Mouse (Mus musculus) C2C12 (cell line): Measurements from ENCODE around the gene Xylb. TPM values are rescaled to one million over a fixed set of nuclear protein-coding genes. Genes with fewer than 3 reads are reported as not detected.

Experiments used
- H3K27me3 ChIP-seq: one replicate; pipeline ENCODE4 v1.6.1; 2011; ENCODE audit not compliant: control insufficient read depth, insufficient read depth, insufficient read length
- H3K36me3 ChIP-seq: one replicate; pipeline ENCODE4 v1.6.1; 2011; ENCODE audit not compliant: control insufficient read depth, insufficient read depth
- H3K4me3 ChIP-seq: one replicate; pipeline ENCODE4 v1.5.1; 2011; ENCODE audit warnings: mild to moderate bottlenecking, control low read depth; ENCODE audit not compliant: poor library complexity, insufficient read depth, severe bottlenecking
- H3K79me2 ChIP-seq: one replicate; pipeline ENCODE4 v1.6.1; 2011; ENCODE audit not compliant: control insufficient read depth, insufficient read depth
- H3K79me3 ChIP-seq: one replicate; pipeline ENCODE4 v1.6.1; 2011; ENCODE audit warnings: low read depth, control low read depth
- H3ac ChIP-seq: one replicate; pipeline ENCODE3; 2011; ENCODE audit warnings: low read depth; ENCODE audit not compliant: control insufficient read depth, insufficient read length
- CEBPB ChIP-seq: IDR thresholded peaks from one replicate; pipeline ENCODE4 v1.6.1; 2011; ENCODE audit warnings: low read depth, mild to moderate bottlenecking, control low read depth, moderate library complexity
- CTCF ChIP-seq: IDR thresholded peaks from one replicate; pipeline ENCODE4 v1.5.1; 2011; ENCODE audit not compliant: control insufficient read depth, insufficient read depth, insufficient read length
- FOSL1 ChIP-seq: IDR thresholded peaks from one replicate; pipeline ENCODE4 v1.8.0; 2011; ENCODE audit warnings: mild to moderate bottlenecking, low read length; ENCODE audit not compliant: poor library complexity, insufficient read depth, severe bottlenecking
- MAX ChIP-seq: IDR thresholded peaks from one replicate; pipeline ENCODE4 v1.6.1; 2011; ENCODE audit warnings: mild to moderate bottlenecking, control low read depth
- MYOD1 ChIP-seq: IDR thresholded peaks from one replicate; pipeline ENCODE4 v1.6.1; 2011; ENCODE audit warnings: low read depth; ENCODE audit not compliant: control insufficient read depth, insufficient read length
- MYOG ChIP-seq: IDR thresholded peaks from one replicate; pipeline ENCODE4 v1.6.1; 2011; ENCODE audit not compliant: control insufficient read depth, insufficient read length; ENCODE audit errors: extremely low read depth
- USF1 ChIP-seq: IDR thresholded peaks from one replicate; pipeline ENCODE4 v1.6.1; 2011; ENCODE audit warnings: low read depth, mild to moderate bottlenecking, control low read depth, moderate library complexity
- polyA plus RNA-seq: library from polyadenylated mRNA; unstranded; fragments of >200 nt; fragmentation: generic; extraction: Trizol; gene quantifications from one replicate; pipeline ENCODE4 v1.2.1, GENCODE M21; 2012; ENCODE audit warnings: missing spikeins

The Xylb gene
- polyA plus RNA-seq, 1 experiment, result 3.1 TPM

- Histone ChIP-seq H3K36me3 (no peaks in the 10 kb centered on the region), H3K79me3 (no peaks in the 10 kb centered on the region), H3ac (no peak overlapping the region), H3K4me3 (no peak overlapping the region), H3K79me2 (no peaks in the 10 kb centered on the region), H3K27me3 (peaks cover 2% of the 10 kb centered on the region)
- no peak for TF ChIP-seq USF1
- no peak for TF ChIP-seq MYOD1
- TF ChIP-seq CTCF, result no peak
- TF ChIP-seq MYOG, result no peak
- no peak for TF ChIP-seq FOSL1
- TF ChIP-seq MAX, result no peak
- TF ChIP-seq CEBPB, result no peak
Measured at GRCm38 (mm10) chr9:119407884-119408283, 50.7 kb downstream of the Xylb start.

GRCm38 (mm10) chr9:119408898-119409664 lies 51.9 kb downstream of the Xylb start:
- H3ac ChIP-seq, result no peak overlapping the region
- H3K36me3 ChIP-seq, result no peaks in the 10 kb centered on the region
- TF ChIP-seq MAX, result no peak
- no peak for TF ChIP-seq CEBPB
- peak; percentile 77 for TF ChIP-seq MYOD1
- H3K4me3 ChIP-seq, result no peak overlapping the region
- H3K79me2 ChIP-seq, result no peaks in the 10 kb centered on the region
- H3K27me3 ChIP-seq, result no peaks in the 10 kb centered on the region
- H3K79me3 ChIP-seq, result no peaks in the 10 kb centered on the region

GRCm38 (mm10) chr9:119409864-119410263 lies 52.7 kb downstream of the Xylb start:
- no peaks in the 10 kb centered on the region for H3K36me3 ChIP-seq

GRCm38 (mm10) chr9:119418025-119418424 lies 60.8 kb downstream of the Xylb start:
- Histone ChIP-seq H3K4me3 (no peak overlapping the region), H3ac (no peak overlapping the region)
- no peak for TF ChIP-seq MYOG
- TF ChIP-seq FOSL1, result no peak
- TF ChIP-seq MYOD1, result no peak

More at GRCm38 (mm10) chr9:119409864-119410263, 52.7 kb downstream of the Xylb start:
- Histone ChIP-seq H3K4me3 (no peak overlapping the region), H3ac (no peak overlapping the region), H3K79me2 (no peaks in the 10 kb centered on the region), H3K79me3 (no peaks in the 10 kb centered on the region), H3K27me3 (no peaks in the 10 kb centered on the region)
- TF ChIP-seq MYOG (no peak), FOSL1 (no peak), USF1 (no peak), MAX (no peak), CEBPB (no peak), MYOD1 (no peak), CTCF (no peak)

GRCm38 (mm10) chr9:119419852-119420438 lies 62.8 kb downstream of the Xylb start:
- Histone ChIP-seq H3K27me3 (no peaks in the 10 kb centered on the region), H3K79me3 (no peaks in the 10 kb centered on the region), H3K4me3 (no peak overlapping the region), H3K36me3 (no peaks in the 10 kb centered on the region), H3ac (no peak overlapping the region), H3K79me2 (no peaks in the 10 kb centered on the region)
- no peak for TF ChIP-seq USF1
- TF ChIP-seq CTCF, result no peak
- no peak for TF ChIP-seq MYOD1
- TF ChIP-seq CEBPB, result no peak
- TF ChIP-seq MAX, result no peak
- no peak for TF ChIP-seq FOSL1
- no peak for TF ChIP-seq MYOG

More at GRCm38 (mm10) chr9:119418025-119418424, 60.8 kb downstream of the Xylb start:
- H3K79me3 ChIP-seq, result no peaks in the 10 kb centered on the region
- no peaks in the 10 kb centered on the region for H3K79me2 ChIP-seq
- no peaks in the 10 kb centered on the region for H3K36me3 ChIP-seq
- H3K27me3 ChIP-seq, result no peaks in the 10 kb centered on the region

GRCm38 (mm10) chr9:119425217-119425975 lies 68.2 kb downstream of the Xylb start:
- Histone ChIP-seq H3K79me3 (no peaks in the 10 kb centered on the region), H3K4me3 (no peak overlapping the region), H3ac (no peak overlapping the region), H3K27me3 (no peaks in the 10 kb centered on the region), H3K36me3 (no peaks in the 10 kb centered on the region), H3K79me2 (no peaks in the 10 kb centered on the region)
- TF ChIP-seq MYOD1 (no peak), USF1 (peak; percentile 10)
